Mouse (Mus musculus): ENCODE results near the gene Myl3. TPM values are rescaled to one million over a fixed set of nuclear protein-coding genes. Genes with fewer than 3 reads are reported as not detected.

The Myl3 gene
- total RNA-seq, 2 experiments from 2014 or later: not detected

GRCm38 (mm10) chr9:110797866-110798265 is 56.2 kb downstream of the Myl3 start, which contains the start of gene Prss42:
Gene Prss42, plus strand, starts transcription at chr9:110798166.
- no peak for DNase-seq (ENCODE audit: low spot score in 2 of 2)

GRCm38 (mm10) chr9:110800834-110801479 is 59.3 kb downstream of the Myl3 start:
- intact Hi-C loops (cut with DNase I): no loop called here
- DNase-seq (ENCODE audit: low spot score in 2 of 2): no peak

More at GRCm38 (mm10) chr9:110797866-110798265, 56.2 kb downstream of the Myl3 start, which contains the start of gene Prss42:
- intact Hi-C loops (cut with DNase I): no loop called here

GRCm38 (mm10) chr9:110803294-110803693 is 61.6 kb downstream of the Myl3 start:
- intact Hi-C loops (cut with DNase I): no loop called here
- no peak for DNase-seq (ENCODE audit: low spot score in 2 of 2)

GRCm38 (mm10) chr9:110810051-110810450 is 68.4 kb downstream of the Myl3 start:
- intact Hi-C loops (cut with DNase I): no loop called here
- DNase-seq (ENCODE audit: low spot score in 2 of 2): peak in 1 of 2 experiments; percentile 43

- no peak for DNase-seq (ENCODE audit: low spot score in 2 of 2)
- intact Hi-C loops (cut with DNase I): no loop called here
Observed at GRCm38 (mm10) chr9:110813789-110814188, 72.1 kb downstream of the Myl3 start, which contains the start of gene Prss44. Gene Prss44, plus strand, starts transcription at chr9:110813994.

Other genes starting within 250 kb of the Myl3 start
- 10 to 100 TPM; 68.9 to 74.9 TPM for gene Setd2, start 209.3 kb upstream of the Myl3 start, total RNA-seq (2021)
- 1 to 10 TPM; 1.3 TPM for gene Nradd, start 117.4 kb upstream of the Myl3 start, total RNA-seq (2021)
- gene Nbeal2, start 87.7 kb upstream of the Myl3 start, total RNA-seq (2021): 10 to 100 TPM in 1 of 2 experiments, 1 to 10 TPM in 1; 9.3 to 14.4 TPM
- 10 to 100 TPM; 47.2 to 55.7 TPM for gene Ccdc12, start 85.4 kb upstream of the Myl3 start, total RNA-seq (2021)
- gene Pth1r, start 5.3 kb downstream of the Myl3 start, total RNA-seq (2021): 1 to 10 TPM; 5.5 to 5.9 TPM
- gene Prss42, start 56.3 kb downstream of the Myl3 start, total RNA-seq (2021): not detected
- not detected for gene Prss44, start 72.1 kb downstream of the Myl3 start, total RNA-seq (2021)
- under 1 TPM in 1 of 2 experiments, not detected in 1; 0.14 TPM for gene Prss43, start 84.8 kb downstream of the Myl3 start, total RNA-seq (2021)
- gene Prss45, start 92.7 kb downstream of the Myl3 start, total RNA-seq (2021): under 1 TPM; 0.27 to 0.39 TPM
- not detected for gene Prss46, start 102.6 kb downstream of the Myl3 start, total RNA-seq (2021)
- gene Prss50, start 116.1 kb downstream of the Myl3 start, total RNA-seq (2021): under 1 TPM in 1 of 2 experiments, not detected in 1; 0.71 TPM
- gene Als2cl, start 138.0 kb downstream of the Myl3 start, total RNA-seq (2021): 1 to 10 TPM; 8.2 to 10.0 TPM
- gene Tmie, start 138.3 kb downstream of the Myl3 start, total RNA-seq (2021): 1 to 10 TPM; 2.7 to 4.1 TPM
- gene Fam240a, start 175.0 kb downstream of the Myl3 start, total RNA-seq (2021): not detected
- under 1 TPM in 1 of 2 experiments, not detected in 1; 0.43 TPM for gene Tdgf1, start 204.3 kb downstream of the Myl3 start, total RNA-seq (2021)
- gene Lrrc2, start 209.7 kb downstream of the Myl3 start, total RNA-seq (2021): 1 to 10 TPM in 1 of 2 experiments, under 1 TPM in 1; 0.73 to 2.1 TPM
- under 1 TPM; 0.18 to 0.46 TPM for gene Rtp3, start 248.7 kb downstream of the Myl3 start, total RNA-seq (2021)